ENCODE assay signal across 10 mouse cellular contexts in genomic region chr7:132658058-132658450, GRCm38 (mm10). TPM values are rescaled to one million over a fixed set of nuclear protein-coding genes. Genes with fewer than 3 reads are reported as not detected.
DNase-seq lines count a peak whose midpoint lies in the region; ATAC-seq and TF ChIP-seq lines count a peak whose summit lies in the region.
"Had no signal": no experiment of that assay in that cellular context is flagged by ENCODE, and none has a peak within 500 bp of the region (broad histone marks: within the 10 kb centered on the region; RNA-seq: fewer than 3 reads in every experiment).

No protein-coding gene starts in this region.

- peaks cover 36% of the 10 kb centered on the region for H3K4me1 ChIP-seq in kidney, embryonic 14.5 days (ENCODE audit: control insufficient read depth, insufficient read depth, low read length)
- H3K4me1 ChIP-seq in neural tube, embryonic 13.5 days (replicated peaks), result peaks cover 23% of the 10 kb centered on the region

- H3K9ac ChIP-seq in kidney, embryonic 14.5 days (ENCODE audit: low read depth, low read length), result no peak overlapping the region
- H3K9ac ChIP-seq in neural tube, embryonic 13.5 days, result no peak overlapping the region

- peak overlapping the region; percentile 74 for H3K27ac ChIP-seq in layer of hippocampus, adult 2 months
- peak overlapping the region; percentile 12; the same call in 1 of the 2 replicates for H3K27ac ChIP-seq in kidney, embryonic 14.5 days (ENCODE audit: low read depth, low read length)
- H3K27ac ChIP-seq in neural tube, embryonic 13.5 days (replicated peaks), result 0 out of 2 replicates have a peak overlapping the region, but pooled peaks have one; percentile 54

- H3K4me2 ChIP-seq in kidney, embryonic 14.5 days (replicated peaks; ENCODE audit: low read depth, low read length), result no peak overlapping the region; the same call in 1 of the 2 replicates
- no peak overlapping the region for H3K4me2 ChIP-seq in neural tube, embryonic 13.5 days

- no peaks in the 10 kb centered on the region for H3K9me3 ChIP-seq in kidney, embryonic 14.5 days (ENCODE audit: control insufficient read depth, low read length)
- H3K9me3 ChIP-seq in neural tube, embryonic 13.5 days, result no peaks in the 10 kb centered on the region

- peak; percentile 44 for ATAC-seq in kidney, embryonic 14.5 days (ENCODE audit: low FRiP score, low TSS enrichment)
- ATAC-seq in neural tube, embryonic 13.5 days (ENCODE audit: low read depth), result no peak
- ATAC-seq in cerebellum, adult (ENCODE audit: insufficient number of reproducible peaks, low FRiP score, low TSS enrichment), result no peak

- TF ChIP-seq CTCF in layer of hippocampus, adult 2 months (conservative IDR thresholded peaks at IDR 0.05), result no peak

- no peaks in the 10 kb centered on the region for H3K36me3 ChIP-seq in kidney, embryonic 14.5 days (ENCODE audit: control insufficient read depth, insufficient read depth, low read length)
- H3K36me3 ChIP-seq in neural tube, embryonic 13.5 days, result no peaks in the 10 kb centered on the region

- H3K27me3 ChIP-seq in kidney, embryonic 14.5 days (ENCODE audit: control insufficient read depth, insufficient read depth, low read length), result no peaks in the 10 kb centered on the region
- H3K27me3 ChIP-seq in neural tube, embryonic 13.5 days, result no peaks in the 10 kb centered on the region

- DNase-seq in layer of hippocampus, adult 2 months (ENCODE audit: low spot score in 2 of 2), result no peak
- DNase-seq in layer of hippocampus, postnatal 10 days (ENCODE audit: low spot score in 2 of 2), result no peak
- peak; percentile 39 for DNase-seq in forelimb bud, embryonic 11.5 days (ENCODE audit: low read depth, low spot score)
- DNase-seq in thymus, postnatal 4 days, result no peak
- DNase-seq in thymus, postnatal 14 days, result no peak

- 11% methylated on average over 9 of the region's 9 CpGs for WGBS in kidney, embryonic 14.5 days
- 21% methylated on average over 9 of the region's 9 CpGs for WGBS in neural tube, embryonic 13.5 days

- no peak overlapping the region for H3K4me3 ChIP-seq in layer of hippocampus, adult 2 months
- no peak overlapping the region for H3K4me3 ChIP-seq in kidney, embryonic 14.5 days (ENCODE audit: low read length)
- no peak overlapping the region for H3K4me3 ChIP-seq in neural tube, embryonic 13.5 days
- H3K4me3 ChIP-seq: myocyte had no signal

RNA-seq across cellular contexts. Expression of gene Lhpp, which starts 47.6 kb away (rescaled TPM):
- 10 to 100 TPM; 22.9 to 25.3 TPM for total RNA-seq in layer of hippocampus, adult 2 months (2021)
- total RNA-seq in layer of hippocampus, postnatal 10 days (2021), result 10 to 100 TPM; 37.9 to 38.6 TPM
- 24.5 and 27.1 TPM in 2 replicates for polyA plus RNA-seq in kidney, embryonic 14.5 days (2014; fragmentation: Nextera tagmentation; extraction: Ambion mirVana)
- polyA plus RNA-seq in neural tube, embryonic 13.5 days (2015; fragmentation: Nextera tagmentation; extraction: Ambion mirVana), result 27.8 and 32.1 TPM in 2 replicates

RNA-seq across cellular contexts. Expression of gene Nkx1-2, which starts 58.6 kb away (rescaled TPM):
- not detected for total RNA-seq in layer of hippocampus, adult 2 months (2021)
- not detected for total RNA-seq in layer of hippocampus, postnatal 10 days (2021)
- polyA plus RNA-seq in kidney, embryonic 14.5 days (2014; fragmentation: Nextera tagmentation; extraction: Ambion mirVana), result not detected in 2 replicates
- polyA plus RNA-seq in neural tube, embryonic 13.5 days (2015; fragmentation: Nextera tagmentation; extraction: Ambion mirVana), result 0.61 and 1.5 TPM in 2 replicates
- total RNA-seq: gastrocnemius, postnatal 4 days had no signal
- polyA plus RNA-seq: myocyte had no signal

Comparison
In these comparisons a context has a peak if more than half of its experiments do, and no peak if none do; other contexts are left out.
1. H3K27ac ChIP-seq: peak in every context shown above with its lines; median percentile 74 in layer of hippocampus, adult 2 months; 54 in neural tube, embryonic 13.5 days; 12 in kidney, embryonic 14.5 days.